Mouse (Mus musculus) activated CD4-positive, CD25-positive, alpha-beta regulatory T cell, adult 4 months (primary cell): ENCODE measurements around the gene D7Ertd443e. TPM values are rescaled to one million over a fixed set of nuclear protein-coding genes. Genes with fewer than 3 reads are reported as not detected.

ENCODE experiments used
- ATAC-seq: one replicate; pipeline ENCODE4 v1.8.0; 2017
- polyA plus RNA-seq, 2 experiments: library from polyadenylated mRNA; unstranded; fragments of 100-300 nt; shearing (Covaris generic); gene quantifications; one replicate each; pipeline ENCODE4 v1.2.1; 2017

D7Ertd443e gene
- polyA plus RNA-seq, result not detected

GRCm38 (mm10) chr7:134385561-134385960, at the start of gene D7Ertd443e:
Gene D7Ertd443e (minus strand): TSS chr7:134385661.
- no peak for ATAC-seq

- ATAC-seq, result no peak
Observed at GRCm38 (mm10) chr7:134431681-134432080, 46.2 kb upstream of the D7Ertd443e start.

- no peak for ATAC-seq
Observed at GRCm38 (mm10) chr7:134428676-134429075, 43.2 kb upstream of the D7Ertd443e start.

GRCm38 (mm10) chr7:134415014-134415413, 29.6 kb upstream of the D7Ertd443e start:
- no peak for ATAC-seq

- ATAC-seq, result no peak
Observed at GRCm38 (mm10) chr7:134414005-134414690, 28.7 kb upstream of the D7Ertd443e start.

GRCm38 (mm10) chr7:134408641-134409040, 23.2 kb upstream of the D7Ertd443e start:
- no peak for ATAC-seq

- ATAC-seq, result no peak
Observed at GRCm38 (mm10) chr7:134400746-134401145, 15.3 kb upstream of the D7Ertd443e start.

GRCm38 (mm10) chr7:134396769-134397168, 11.3 kb upstream of the D7Ertd443e start:
- ATAC-seq, result no peak

GRCm38 (mm10) chr7:134382791-134383190, 2.7 kb downstream of the D7Ertd443e start:
- no peak for ATAC-seq

- no peak for ATAC-seq
Observed at GRCm38 (mm10) chr7:134381407-134381861, 4.0 kb downstream of the D7Ertd443e start.

- ATAC-seq, result no peak
Observed at GRCm38 (mm10) chr7:134378273-134378672, 7.2 kb downstream of the D7Ertd443e start.

GRCm38 (mm10) chr7:134376786-134377185, 8.7 kb downstream of the D7Ertd443e start:
- ATAC-seq, result no peak

GRCm38 (mm10) chr7:134372276-134372675, 13.2 kb downstream of the D7Ertd443e start:
- no peak for ATAC-seq

- no peak for ATAC-seq
Observed at GRCm38 (mm10) chr7:134369241-134369640, 16.2 kb downstream of the D7Ertd443e start.

GRCm38 (mm10) chr7:134362257-134362870, 23.1 kb downstream of the D7Ertd443e start:
- no peak for ATAC-seq

- no peak for ATAC-seq
Observed at GRCm38 (mm10) chr7:134348825-134349224, 36.6 kb downstream of the D7Ertd443e start.

GRCm38 (mm10) chr7:134342202-134342601, 43.3 kb downstream of the D7Ertd443e start:
- no peak for ATAC-seq

- ATAC-seq, result no peak
Observed at GRCm38 (mm10) chr7:134335951-134336350, 49.5 kb downstream of the D7Ertd443e start.

GRCm38 (mm10) chr7:134320979-134321378, 64.5 kb downstream of the D7Ertd443e start:
- no peak for ATAC-seq

- no peak for ATAC-seq
Observed at GRCm38 (mm10) chr7:134302084-134302483, 83.4 kb downstream of the D7Ertd443e start.

GRCm38 (mm10) chr7:134301285-134301684, 84.2 kb downstream of the D7Ertd443e start:
- ATAC-seq, result no peak

GRCm38 (mm10) chr7:134292750-134293149, 92.7 kb downstream of the D7Ertd443e start:
- no peak for ATAC-seq

GRCm38 (mm10) chr7:134289611-134290301, 95.7 kb downstream of the D7Ertd443e start:
- ATAC-seq, result no peak

- ATAC-seq, result no peak
Observed at GRCm38 (mm10) chr7:134289126-134289525, 96.3 kb downstream of the D7Ertd443e start.
